Mouse (Mus musculus) lung, embryonic 15.5 days (tissue): ENCODE measurements around the gene Ykt6. TPM values are rescaled to one million over a fixed set of nuclear protein-coding genes. Genes with fewer than 3 reads are reported as not detected.

Experiments
- ATAC-seq: fragments of 200-750 bp; cut with Nextera tagmentation; 2 replicates; pipeline ENCODE4 v1.8.0; 2017; ENCODE audit warnings: moderate number of reproducible peaks, borderline replicate concordance; ENCODE audit not compliant: low FRiP score, low TSS enrichment; ENCODE audit errors: extremely low read depth
- H3K27ac ChIP-seq: fragments of 300-500 bp; sonication (generic); 2 replicates; pipeline ENCODE4 v1.5.1; 2015; ENCODE audit warnings: moderate library complexity, mild to moderate bottlenecking, inconsistent platforms
- H3K27me3 ChIP-seq: fragments of 300-500 bp; sonication (generic); 2 replicates; pipeline ENCODE4 v1.6.1; 2015; ENCODE audit warnings: inconsistent platforms
- H3K36me3 ChIP-seq: fragments of 300-500 bp; sonication (generic); 2 replicates; pipeline ENCODE4 v1.6.1; 2015; ENCODE audit warnings: inconsistent platforms
- H3K4me1 ChIP-seq: fragments of 300-500 bp; sonication (generic); 2 replicates; pipeline ENCODE4 v1.6.1; 2015; ENCODE audit warnings: inconsistent platforms
- H3K4me2 ChIP-seq: fragments of 300-500 bp; sonication (generic); 2 replicates; pipeline ENCODE4 v1.6.1; 2015; ENCODE audit warnings: inconsistent platforms, mild to moderate bottlenecking, moderate library complexity
- H3K4me3 ChIP-seq: fragments of 300-500 bp; sonication (generic); 2 replicates; pipeline ENCODE4 v1.5.1; 2015; ENCODE audit warnings: mild to moderate bottlenecking, inconsistent platforms
- H3K9ac ChIP-seq: fragments of 300-500 bp; sonication (generic); 2 replicates; pipeline ENCODE4 v1.6.1; 2015; ENCODE audit warnings: inconsistent platforms
- H3K9me3 ChIP-seq: fragments of 300-500 bp; sonication (generic); 2 replicates; pipeline ENCODE4 v1.6.1; 2016; ENCODE audit warnings: inconsistent platforms
- WGBS: fragments of 180-500 bp; shearing (Covaris S2); methylation state at CpG from one replicate; pipeline ENCODE4 v1.1.7; 2015; 5-methylcytosine and 5-hydroxymethylcytosine counted together
- polyA plus RNA-seq: library from polyadenylated mRNA; unstranded; fragments of >200 nt; fragmentation: Nextera tagmentation; extraction: Ambion mirVana; gene quantifications from 2 replicates; pipeline ENCODE4 v1.2.1, GENCODE M21; 2015

Ykt6 gene
- 58.6 and 61.4 TPM in 2 replicates for polyA plus RNA-seq

- H3K27me3 ChIP-seq: no peaks in the 10 kb centered on the region
- peak; percentile 96 for ATAC-seq
- under 1% methylated on average over 66 of the region's 71 CpGs for WGBS
- peak within 1 kb of the TSS; percentile 94 for H3K4me3 ChIP-seq
- H3K36me3 ChIP-seq: peaks cover 16% of the 10 kb centered on the region
- no peaks in the 10 kb centered on the region for H3K9me3 ChIP-seq
- peak within 1 kb of the TSS; percentile 96 for H3K27ac ChIP-seq
- H3K4me2 ChIP-seq: peak within 1 kb of the TSS; percentile 85
- H3K4me1 ChIP-seq: peaks cover 20% of the 10 kb centered on the region
- peak within 1 kb of the TSS; percentile 93 for H3K9ac ChIP-seq
These were observed at the start of gene Ykt6 for GRCm38 (mm10) chr11:5955546-5956276. Ykt6 (plus strand) TSS chr11:5955693.

GRCm38 (mm10) chr11:5905778-5906518 is 49.5 kb upstream of the Ykt6 start:
- H3K9me3 ChIP-seq: no peaks in the 10 kb centered on the region
- no peak overlapping the region for H3K4me3 ChIP-seq
- no peak overlapping the region for H3K9ac ChIP-seq
- no peak overlapping the region for H3K27ac ChIP-seq
- H3K27me3 ChIP-seq: peaks cover 8% of the 10 kb centered on the region; the same call in 1 of the 2 replicates
- no peak for ATAC-seq
- no peaks in the 10 kb centered on the region for H3K36me3 ChIP-seq
- H3K4me1 ChIP-seq: peaks cover 11% of the 10 kb centered on the region
- WGBS: 69% methylated on average over 10 of the region's 10 CpGs
- no peak overlapping the region for H3K4me2 ChIP-seq

- H3K9ac ChIP-seq: no peak overlapping the region
- H3K9me3 ChIP-seq: no peaks in the 10 kb centered on the region
- no peaks in the 10 kb centered on the region for H3K36me3 ChIP-seq
- no peak overlapping the region for H3K27ac ChIP-seq
- peaks cover 2% of the 10 kb centered on the region for H3K4me1 ChIP-seq
- no peak for ATAC-seq
- H3K27me3 ChIP-seq: peaks cover 5% of the 10 kb centered on the region; the same call in 1 of the 2 replicates
- no peak overlapping the region for H3K4me2 ChIP-seq
- WGBS: 65% methylated on average over 5 of the region's 5 CpGs
- H3K4me3 ChIP-seq: no peak overlapping the region
These were observed 48.4 kb upstream of the Ykt6 start for GRCm38 (mm10) chr11:5907096-5907495.

GRCm38 (mm10) chr11:5908642-5909041 is 46.9 kb upstream of the Ykt6 start:
- H3K27me3 ChIP-seq: no peaks in the 10 kb centered on the region
- H3K36me3 ChIP-seq: no peaks in the 10 kb centered on the region
- no peak overlapping the region for H3K27ac ChIP-seq
- WGBS: 38% methylated on average over 4 of the region's 4 CpGs
- H3K4me2 ChIP-seq: no peak overlapping the region
- no peak for ATAC-seq
- no peak overlapping the region for H3K9ac ChIP-seq
- no peaks in the 10 kb centered on the region for H3K4me1 ChIP-seq
- no peaks in the 10 kb centered on the region for H3K9me3 ChIP-seq
- no peak overlapping the region for H3K4me3 ChIP-seq

GRCm38 (mm10) chr11:5912635-5913034 is 42.9 kb upstream of the Ykt6 start:
- no peak overlapping the region for H3K27ac ChIP-seq
- no peaks in the 10 kb centered on the region for H3K36me3 ChIP-seq
- no peak overlapping the region for H3K9ac ChIP-seq
- 28% methylated on average over 5 of the region's 5 CpGs for WGBS
- H3K4me1 ChIP-seq: no peaks in the 10 kb centered on the region
- peaks cover 4% of the 10 kb centered on the region; the same call in 1 of the 2 replicates for H3K27me3 ChIP-seq
- ATAC-seq: peak; percentile 43; the same call in 1 of the 2 replicates
- H3K4me3 ChIP-seq: no peak overlapping the region
- no peaks in the 10 kb centered on the region for H3K9me3 ChIP-seq
- no peak overlapping the region for H3K4me2 ChIP-seq

- no peak overlapping the region for H3K9ac ChIP-seq
- peaks cover 4% of the 10 kb centered on the region; the same call in 1 of the 2 replicates for H3K27me3 ChIP-seq
- WGBS: 53% methylated on average over 8 of the region's 8 CpGs
- H3K27ac ChIP-seq: no peak overlapping the region
- H3K4me2 ChIP-seq: no peak overlapping the region
- no peak for ATAC-seq
- no peaks in the 10 kb centered on the region for H3K4me1 ChIP-seq
- H3K4me3 ChIP-seq: no peak overlapping the region
- H3K9me3 ChIP-seq: no peaks in the 10 kb centered on the region
- H3K36me3 ChIP-seq: no peaks in the 10 kb centered on the region
These were observed 42.2 kb upstream of the Ykt6 start for GRCm38 (mm10) chr11:5913256-5913655.

- no peak overlapping the region for H3K27ac ChIP-seq
- 69% methylated on average over 4 of the region's 4 CpGs for WGBS
- H3K4me3 ChIP-seq: no peak overlapping the region
- no peak overlapping the region for H3K9ac ChIP-seq
- H3K27me3 ChIP-seq: peaks cover 4% of the 10 kb centered on the region; the same call in 1 of the 2 replicates
- no peaks in the 10 kb centered on the region for H3K9me3 ChIP-seq
- H3K36me3 ChIP-seq: no peaks in the 10 kb centered on the region
- no peaks in the 10 kb centered on the region for H3K4me1 ChIP-seq
- no peak overlapping the region for H3K4me2 ChIP-seq
- no peak for ATAC-seq
These were observed 41.6 kb upstream of the Ykt6 start for GRCm38 (mm10) chr11:5913936-5914335.

- Histone ChIP-seq H3K36me3 (no peaks in the 10 kb centered on the region), H3K4me2 (no peak overlapping the region), H3K4me3 (no peak overlapping the region), H3K9me3 (no peaks in the 10 kb centered on the region), H3K9ac (no peak overlapping the region), H3K27ac (no peak overlapping the region), H3K4me1 (no peaks in the 10 kb centered on the region), H3K27me3 (peaks cover 4% of the 10 kb centered on the region; the same call in 1 of the 2 replicates)
- WGBS: 48% methylated on average over 5 of the region's 5 CpGs
- no peak for ATAC-seq
These were observed 40.6 kb upstream of the Ykt6 start for GRCm38 (mm10) chr11:5914940-5915339.

GRCm38 (mm10) chr11:5915429-5916177 is 39.9 kb upstream of the Ykt6 start:
- no peak overlapping the region for H3K27ac ChIP-seq
- 63% methylated on average over 5 of the region's 5 CpGs for WGBS
- no peak for ATAC-seq

GRCm38 (mm10) chr11:5916178-5916548 is 39.3 kb upstream of the Ykt6 start:
- WGBS: 65% methylated on average over 8 of the region's 8 CpGs
- Histone ChIP-seq H3K4me2 (no peak overlapping the region), H3K36me3 (no peaks in the 10 kb centered on the region), H3K4me3 (no peak overlapping the region), H3K9me3 (no peaks in the 10 kb centered on the region), H3K4me1 (peaks cover 2% of the 10 kb centered on the region; the same call in 1 of the 2 replicates), H3K9ac (no peak overlapping the region), H3K27ac (no peak overlapping the region), H3K27me3 (peaks cover 4% of the 10 kb centered on the region; the same call in 1 of the 2 replicates)
- ATAC-seq: no peak

More at GRCm38 (mm10) chr11:5915429-5916177, 39.9 kb upstream of the Ykt6 start:
- Histone ChIP-seq H3K4me2 (no peak overlapping the region), H3K9me3 (no peaks in the 10 kb centered on the region), H3K36me3 (no peaks in the 10 kb centered on the region), H3K27me3 (peaks cover 4% of the 10 kb centered on the region; the same call in 1 of the 2 replicates), H3K9ac (no peak overlapping the region), H3K4me3 (no peak overlapping the region), H3K4me1 (peaks cover 2% of the 10 kb centered on the region; the same call in 1 of the 2 replicates)

- WGBS: 48% methylated on average over 2 of the region's 2 CpGs
- H3K9me3 ChIP-seq: no peaks in the 10 kb centered on the region
- no peak for ATAC-seq
- no peaks in the 10 kb centered on the region for H3K36me3 ChIP-seq
- peaks cover 4% of the 10 kb centered on the region; the same call in 1 of the 2 replicates for H3K27me3 ChIP-seq
- no peak overlapping the region for H3K4me3 ChIP-seq
- H3K4me1 ChIP-seq: peaks cover 2% of the 10 kb centered on the region; the same call in 1 of the 2 replicates
- no peak overlapping the region for H3K4me2 ChIP-seq
- H3K9ac ChIP-seq: no peak overlapping the region
- no peak overlapping the region for H3K27ac ChIP-seq
These were observed 37.4 kb upstream of the Ykt6 start for GRCm38 (mm10) chr11:5918111-5918510.
